Mouse (Mus musculus) lung, adult 2 months (tissue): ENCODE measurements around the gene Flot1. TPM values are rescaled to one million over a fixed set of nuclear protein-coding genes. Genes with fewer than 3 reads are reported as not detected.

Experiments
- DNase-seq: peaks from one replicate; pipeline ENCODE4 v3.0.0; 2022
- H3K4me1 ChIP-seq: fragments of 200-500 bp; 2 replicates; pipeline ENCODE4 v1.6.1; 2011; ENCODE audit warnings: low read length; ENCODE audit not compliant: control insufficient read depth, insufficient read depth
- H3K4me3 ChIP-seq: fragments of 200-500 bp; replicated peaks from 2 replicates; pipeline ENCODE3; 2011; ENCODE audit warnings: low read depth, mild to moderate bottlenecking, control low read depth, low read length; ENCODE audit errors: extremely low read depth
- CTCF ChIP-seq: fragments of 200-500 bp; IDR thresholded peaks from 2 replicates; pipeline ENCODE4 v1.5.1; 2011; ENCODE audit warnings: mild to moderate bottlenecking, low read length, control low read depth; ENCODE audit not compliant: insufficient read depth
- POLR2A ChIP-seq: fragments of 200-500 bp; IDR thresholded peaks from 2 replicates; pipeline ENCODE4 v1.6.1; 2011; ENCODE audit warnings: low read depth, mild to moderate bottlenecking, control low read depth, low read length, borderline replicate concordance; ENCODE audit errors: extremely low read depth
- WGBS: fragments of 180-500 bp; shearing (Covaris S2); methylation state at CpG from one replicate; pipeline ENCODE4 v1.1.7; 2018; 5-methylcytosine and 5-hydroxymethylcytosine counted together
- polyA plus RNA-seq: library from polyadenylated mRNA; depleted of rRNA; stranded (reverse); fragments of >200 nt; gene quantifications from 2 replicates; pipeline ENCODE4 v1.2.3, GENCODE M21; 2012

Flot1 gene
- polyA plus RNA-seq, 1 experiment = 89.7 TPM

- no peak overlapping the region for H3K4me3 ChIP-seq
- H3K4me1 ChIP-seq = no peaks in the 10 kb centered on the region
- TF ChIP-seq CTCF (no peak), POLR2A (no peak)
- DNase-seq = no peak
These were observed 35.5 kb upstream of the Flot1 start for GRCm38 (mm10) chr17:35787493-35787892.

GRCm38 (mm10) chr17:35788025-35788424 is 35.0 kb upstream of the Flot1 start:
- Histone ChIP-seq H3K4me1 (no peaks in the 10 kb centered on the region), H3K4me3 (no peak overlapping the region)
- no peak for DNase-seq
- WGBS = 76% methylated on average over 3 of the region's 3 CpGs
- TF ChIP-seq POLR2A = no peak
- no peak for TF ChIP-seq CTCF

- Histone ChIP-seq H3K4me1 (no peaks in the 10 kb centered on the region; the same call in 1 of the 2 replicates), H3K4me3 (no peak overlapping the region)
- 90% methylated on average over 4 of the region's 4 CpGs for WGBS
- TF ChIP-seq CTCF (no peak), POLR2A (no peak)
- DNase-seq = no peak
These were observed 32.1 kb upstream of the Flot1 start for GRCm38 (mm10) chr17:35790933-35791332.

- H3K4me1 ChIP-seq = no peaks in the 10 kb centered on the region; the same call in 1 of the 2 replicates
- WGBS = 29% methylated on average over 2 of the region's 2 CpGs
- TF ChIP-seq POLR2A (no peak), CTCF (no peak)
These were observed 30.2 kb upstream of the Flot1 start for GRCm38 (mm10) chr17:35792837-35793236.

GRCm38 (mm10) chr17:35795099-35795498 is 27.9 kb upstream of the Flot1 start:
- DNase-seq = no peak
- TF ChIP-seq CTCF (no peak), POLR2A (no peak)
- 26% methylated on average over 2 of the region's 2 CpGs for WGBS
- Histone ChIP-seq H3K4me3 (no peak overlapping the region), H3K4me1 (no peaks in the 10 kb centered on the region; the same call in 1 of the 2 replicates)

More at GRCm38 (mm10) chr17:35792837-35793236, 30.2 kb upstream of the Flot1 start:
- H3K4me3 ChIP-seq = no peak overlapping the region
- DNase-seq = no peak

GRCm38 (mm10) chr17:35795656-35796055 is 27.4 kb upstream of the Flot1 start:
- Histone ChIP-seq H3K4me3 (no peak overlapping the region), H3K4me1 (no peaks in the 10 kb centered on the region; the same call in 1 of the 2 replicates)
- no peak for TF ChIP-seq POLR2A
- no peak for TF ChIP-seq CTCF
- WGBS = 71% methylated on average over 6 of the region's 6 CpGs
- DNase-seq = no peak

- TF ChIP-seq CTCF (no peak), POLR2A (no peak)
- 72% methylated on average over 5 of the region's 5 CpGs for WGBS
- no peak for DNase-seq
- Histone ChIP-seq H3K4me1 (no peaks in the 10 kb centered on the region; the same call in 1 of the 2 replicates), H3K4me3 (no peak overlapping the region)
These were observed 26.2 kb upstream of the Flot1 start for GRCm38 (mm10) chr17:35796835-35797234.

- peaks cover 10% of the 10 kb centered on the region for H3K4me1 ChIP-seq
- no peak for DNase-seq
- TF ChIP-seq CTCF = no peak
- no peak for TF ChIP-seq POLR2A
- 76% methylated on average over 2 of the region's 2 CpGs for WGBS
- H3K4me3 ChIP-seq = no peak overlapping the region
These were observed 22.1 kb upstream of the Flot1 start for GRCm38 (mm10) chr17:35800905-35801304.

GRCm38 (mm10) chr17:35803020-35803419 is 20.0 kb upstream of the Flot1 start:
- 26% methylated on average over 6 of the region's 6 CpGs for WGBS
- peaks cover 14% of the 10 kb centered on the region for H3K4me1 ChIP-seq
- TF ChIP-seq POLR2A (peak; percentile 27; the same call in 1 of the 2 replicates), CTCF (no peak)
- no peak for DNase-seq
- no peak overlapping the region for H3K4me3 ChIP-seq

- H3K4me3 ChIP-seq = no peak overlapping the region
- peaks cover 19% of the 10 kb centered on the region for H3K4me1 ChIP-seq
- TF ChIP-seq POLR2A = no peak
- TF ChIP-seq CTCF = no peak
- 61% methylated on average over 4 of the region's 4 CpGs for WGBS
- no peak for DNase-seq
These were observed 19.1 kb upstream of the Flot1 start for GRCm38 (mm10) chr17:35803858-35804399.
